Mouse (Mus musculus): ENCODE measurements around the gene Slc12a7. TPM values are rescaled to one million over a fixed set of nuclear protein-coding genes. Genes with fewer than 3 reads are reported as not detected.

Slc12a7 gene
- polyA plus RNA-seq, 1 experiment: 15.4 TPM

DNA sequence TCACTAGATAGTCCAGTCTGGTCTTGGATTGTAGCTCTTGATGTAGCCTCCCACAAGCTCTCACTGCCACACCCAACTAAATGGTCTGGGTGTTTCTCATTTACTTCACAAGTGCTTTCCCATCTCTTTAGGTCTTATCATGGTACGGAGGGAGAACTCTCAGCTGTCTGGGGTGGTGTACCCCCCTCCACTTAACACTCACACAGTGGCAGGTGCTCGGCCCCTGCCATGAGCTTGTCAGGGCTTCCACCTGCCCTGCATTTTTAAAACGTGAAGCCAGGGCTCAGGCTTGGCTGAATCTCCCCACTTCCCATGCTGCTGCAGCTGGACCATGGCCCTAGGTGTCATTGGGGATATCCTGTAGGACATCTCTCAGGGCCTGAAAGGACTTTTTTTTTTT is 86.0 kb downstream of the Slc12a7 start:
- no peak for TF ChIP-seq CTCF (IDR thresholded peaks at IDR 0.05; ENCODE audit: control insufficient read depth, insufficient read depth, low read length)
- TF ChIP-seq POLR2A (IDR thresholded peaks at IDR 0.05; ENCODE audit: borderline replicate concordance, control insufficient read depth, low read depth, low read length): no peak
- Histone ChIP-seq H3K4me1 (ENCODE audit: control insufficient read depth, insufficient read depth, low read length) (no peaks in the 10 kb centered on the region), H3K4me3 (replicated peaks; ENCODE audit: control insufficient read depth, low read depth, low read length) (no peak overlapping the region), H3K27ac (ENCODE audit: control insufficient read depth, insufficient read depth, low read depth, low read length, poor library complexity) (no peak overlapping the region)
- WGBS: 66% methylated on average over 3 of the region's 3 CpGs

DNA sequence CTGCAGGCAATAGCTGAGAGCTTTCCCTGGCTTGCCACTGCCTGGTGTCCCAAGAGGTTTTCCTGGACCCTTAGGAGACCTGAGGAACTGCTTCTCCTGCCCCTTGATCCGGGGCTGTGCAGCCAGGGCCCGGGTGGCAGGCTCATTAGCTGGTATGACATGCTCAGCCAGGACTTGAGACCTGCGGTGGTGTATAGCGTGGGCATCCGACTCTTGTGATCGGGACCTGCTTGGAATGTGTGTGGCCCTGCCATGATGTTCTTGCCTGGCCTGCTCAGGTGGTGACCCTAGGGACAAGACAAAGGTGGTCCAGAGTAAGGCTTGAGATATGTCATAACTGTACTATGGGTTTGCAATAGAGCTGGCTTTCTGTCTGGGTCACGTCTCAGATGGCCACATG is 88.4 kb downstream of the Slc12a7 start:
- no peak for TF ChIP-seq CTCF (IDR thresholded peaks at IDR 0.05; ENCODE audit: control insufficient read depth, insufficient read depth, low read length)
- TF ChIP-seq POLR2A (IDR thresholded peaks at IDR 0.05; ENCODE audit: borderline replicate concordance, control insufficient read depth, low read depth, low read length): no peak
- H3K4me3 ChIP-seq (replicated peaks; ENCODE audit: control insufficient read depth, low read depth, low read length): no peak overlapping the region
- H3K4me1 ChIP-seq (ENCODE audit: control insufficient read depth, insufficient read depth, low read length): no peaks in the 10 kb centered on the region
- 79% methylated on average over 7 of the region's 7 CpGs for WGBS
- H3K27ac ChIP-seq (ENCODE audit: control insufficient read depth, insufficient read depth, low read depth, low read length, poor library complexity): no peak overlapping the region

DNA sequence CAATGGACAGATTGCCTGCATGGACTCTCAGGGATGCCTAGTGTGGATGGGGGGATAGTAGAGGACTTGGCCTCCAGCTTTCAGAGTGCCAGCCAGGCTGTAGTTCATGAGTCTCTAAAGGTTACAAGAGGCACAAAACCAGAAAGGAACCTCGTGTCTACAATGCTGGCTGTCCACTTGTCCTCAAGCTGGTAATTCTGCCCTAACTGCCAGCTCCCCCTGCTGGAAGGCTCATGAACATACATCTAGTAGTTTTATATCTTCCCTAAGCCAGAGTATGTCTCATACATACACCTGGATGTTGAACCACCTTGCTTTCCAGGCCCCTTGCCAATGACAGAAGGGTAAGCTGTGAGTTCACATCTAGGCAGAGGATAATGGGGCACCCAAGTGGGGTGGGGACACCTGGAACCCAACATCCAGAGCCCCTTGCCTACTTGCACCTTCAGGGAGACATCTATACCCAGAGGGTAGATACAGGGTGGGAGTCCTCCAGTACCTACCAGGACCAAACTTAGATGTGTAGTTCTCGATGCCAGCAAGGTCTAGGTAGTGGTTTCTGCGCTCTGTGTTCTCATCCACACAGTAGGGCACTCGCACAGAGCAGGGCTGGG is 89.4 kb downstream of the Slc12a7 start:
- WGBS: 44% methylated on average over 4 of the region's 4 CpGs
- H3K27ac ChIP-seq (ENCODE audit: control insufficient read depth, insufficient read depth, low read depth, low read length, poor library complexity): no peak overlapping the region
- no peak overlapping the region for H3K4me3 ChIP-seq (replicated peaks; ENCODE audit: control insufficient read depth, low read depth, low read length)
- no peaks in the 10 kb centered on the region for H3K4me1 ChIP-seq (ENCODE audit: control insufficient read depth, insufficient read depth, low read length)
- TF ChIP-seq CTCF (IDR thresholded peaks at IDR 0.05; ENCODE audit: control insufficient read depth, insufficient read depth, low read length) (peak; percentile 65), POLR2A (IDR thresholded peaks at IDR 0.05; ENCODE audit: borderline replicate concordance, control insufficient read depth, low read depth, low read length) (no peak)

DNA sequence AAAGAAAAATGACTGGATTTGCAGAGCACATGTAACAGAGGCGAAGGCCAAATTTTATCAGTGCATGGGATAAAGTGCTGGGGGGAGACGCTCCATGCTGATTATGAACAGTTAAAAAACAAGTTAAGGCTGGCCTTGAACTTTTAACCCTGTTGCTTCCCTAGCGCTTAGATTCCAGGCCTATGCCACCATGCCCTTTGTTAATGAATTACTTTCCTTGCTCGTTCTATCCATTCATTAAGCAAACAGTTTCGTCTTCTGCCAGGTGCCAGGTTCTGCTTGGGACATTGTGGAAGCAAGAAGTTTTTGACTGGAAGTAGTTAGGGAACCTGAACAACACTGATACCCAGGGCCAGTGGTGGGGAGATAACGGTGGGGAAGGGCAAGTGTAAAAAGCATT is 90.8 kb downstream of the Slc12a7 start:
- Histone ChIP-seq H3K4me3 (replicated peaks; ENCODE audit: control insufficient read depth, low read depth, low read length) (no peak overlapping the region), H3K27ac (ENCODE audit: control insufficient read depth, insufficient read depth, low read depth, low read length, poor library complexity) (no peak overlapping the region), H3K4me1 (ENCODE audit: control insufficient read depth, insufficient read depth, low read length) (no peaks in the 10 kb centered on the region)
- 78% methylated on average over 6 of the region's 6 CpGs for WGBS
- TF ChIP-seq POLR2A (IDR thresholded peaks at IDR 0.05; ENCODE audit: borderline replicate concordance, control insufficient read depth, low read depth, low read length): no peak
- TF ChIP-seq CTCF (IDR thresholded peaks at IDR 0.05; ENCODE audit: control insufficient read depth, insufficient read depth, low read length): no peak

DNA sequence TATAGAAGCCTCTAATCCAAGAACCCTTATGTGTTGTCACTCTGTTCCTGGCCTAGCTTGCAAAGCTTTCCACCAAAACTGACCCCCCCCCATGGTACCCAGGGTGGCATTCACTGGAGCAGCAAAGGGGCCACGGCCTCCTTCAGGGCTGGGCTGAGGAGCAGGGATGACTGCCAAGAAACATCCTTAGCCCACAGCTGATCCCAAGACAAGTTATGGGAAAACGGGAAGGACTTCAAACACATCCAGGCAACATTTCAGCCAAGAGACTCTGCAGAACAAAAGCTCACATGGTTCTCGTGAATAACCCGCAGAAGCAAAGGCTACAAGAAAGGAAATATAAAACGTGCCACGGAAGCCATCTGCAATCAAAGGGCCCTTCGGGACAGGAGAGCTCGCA is 94.3 kb downstream of the Slc12a7 start:
- Histone ChIP-seq H3K4me1 (ENCODE audit: control insufficient read depth, insufficient read depth, low read length) (no peaks in the 10 kb centered on the region), H3K27ac (ENCODE audit: control insufficient read depth, insufficient read depth, low read depth, low read length, poor library complexity) (no peak overlapping the region), H3K4me3 (replicated peaks; ENCODE audit: control insufficient read depth, low read depth, low read length) (no peak overlapping the region)
- WGBS: 66% methylated on average over 8 of the region's 8 CpGs
- TF ChIP-seq POLR2A (IDR thresholded peaks at IDR 0.05; ENCODE audit: borderline replicate concordance, control insufficient read depth, low read depth, low read length) (no peak), CTCF (IDR thresholded peaks at IDR 0.05; ENCODE audit: control insufficient read depth, insufficient read depth, low read length) (no peak)

DNA sequence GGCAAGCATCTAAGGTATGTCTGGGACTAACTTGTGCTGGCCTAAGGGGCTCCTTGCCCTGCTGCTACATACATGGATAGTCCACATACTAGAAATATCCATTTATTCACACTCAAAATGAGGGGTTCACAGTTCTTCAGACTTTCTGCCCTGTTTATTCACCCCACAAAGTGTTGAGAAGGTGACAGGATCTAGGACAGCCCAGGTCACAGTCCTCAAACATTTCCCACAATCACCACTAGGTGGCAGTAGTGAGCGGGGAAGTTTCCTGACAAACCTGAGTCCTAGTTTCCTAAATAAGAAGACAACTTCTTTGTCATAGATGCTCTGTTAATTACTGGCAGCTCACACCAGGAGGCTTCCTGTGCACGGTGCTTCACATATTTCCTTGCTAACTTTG is 98.6 kb downstream of the Slc12a7 start:
- TF ChIP-seq POLR2A (IDR thresholded peaks at IDR 0.05; ENCODE audit: borderline replicate concordance, control insufficient read depth, low read depth, low read length): no peak
- peak; percentile 66 for TF ChIP-seq CTCF (IDR thresholded peaks at IDR 0.05; ENCODE audit: control insufficient read depth, insufficient read depth, low read length)
- Histone ChIP-seq H3K27ac (ENCODE audit: control insufficient read depth, insufficient read depth, low read depth, low read length, poor library complexity) (no peak overlapping the region), H3K4me3 (replicated peaks; ENCODE audit: control insufficient read depth, low read depth, low read length) (no peak overlapping the region), H3K4me1 (ENCODE audit: control insufficient read depth, insufficient read depth, low read length) (no peaks in the 10 kb centered on the region)
- WGBS: 2% methylated on average over 2 of the region's 2 CpGs

DNA sequence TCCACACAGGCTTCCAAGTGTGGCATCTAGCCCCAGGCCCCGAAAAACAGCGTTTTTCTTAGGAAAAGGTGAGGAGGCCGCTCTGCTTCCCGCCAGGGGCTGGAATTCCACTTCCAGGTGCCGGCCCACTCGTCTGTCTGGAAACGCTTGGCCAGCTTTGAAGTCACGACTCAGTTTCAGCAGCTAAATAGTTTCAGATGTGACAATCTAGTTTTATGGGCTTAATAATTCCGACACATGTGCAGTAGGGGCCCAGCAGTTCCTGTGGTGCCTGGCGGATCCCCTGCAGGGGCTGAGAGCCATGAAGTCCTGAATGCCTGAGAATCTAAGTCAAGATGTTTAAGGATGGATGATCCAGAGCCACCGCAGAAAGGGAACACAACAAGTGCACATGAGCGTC is 100.9 kb downstream of the Slc12a7 start:
- Histone ChIP-seq H3K4me3 (replicated peaks; ENCODE audit: control insufficient read depth, low read depth, low read length) (no peak overlapping the region), H3K4me1 (ENCODE audit: control insufficient read depth, insufficient read depth, low read length) (no peaks in the 10 kb centered on the region), H3K27ac (ENCODE audit: control insufficient read depth, insufficient read depth, low read depth, low read length, poor library complexity) (no peak overlapping the region)
- TF ChIP-seq POLR2A (IDR thresholded peaks at IDR 0.05; ENCODE audit: borderline replicate concordance, control insufficient read depth, low read depth, low read length) (no peak), CTCF (IDR thresholded peaks at IDR 0.05; ENCODE audit: control insufficient read depth, insufficient read depth, low read length) (no peak)
- WGBS: 75% methylated on average over 12 of the region's 12 CpGs

DNA sequence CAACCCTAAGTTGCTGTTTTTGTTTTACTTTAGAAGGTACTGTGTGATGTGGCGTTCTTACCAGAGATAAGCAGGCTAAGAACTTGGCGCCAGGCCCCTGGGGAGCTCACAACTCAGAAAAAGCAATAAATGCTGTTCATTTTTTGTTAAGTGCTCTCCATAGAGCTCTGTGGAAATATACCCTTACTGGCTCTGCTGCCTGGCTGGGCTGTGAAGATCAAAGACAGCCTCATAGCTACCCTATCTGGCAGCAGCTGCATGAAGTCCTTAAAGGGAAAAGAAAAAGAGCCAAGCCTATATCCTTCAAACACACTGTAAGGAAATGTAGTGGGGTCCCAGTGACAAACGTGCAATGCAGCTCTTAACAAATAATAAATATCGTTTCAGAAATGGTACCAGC is 102.9 kb downstream of the Slc12a7 start:
- TF ChIP-seq CTCF (IDR thresholded peaks at IDR 0.05; ENCODE audit: control insufficient read depth, insufficient read depth, low read length): no peak
- TF ChIP-seq POLR2A (IDR thresholded peaks at IDR 0.05; ENCODE audit: borderline replicate concordance, control insufficient read depth, low read depth, low read length): no peak
- no peaks in the 10 kb centered on the region for H3K4me1 ChIP-seq (ENCODE audit: control insufficient read depth, insufficient read depth, low read length)
- 47% methylated on average over 4 of the region's 4 CpGs for WGBS
- no peak overlapping the region for H3K4me3 ChIP-seq (replicated peaks; ENCODE audit: control insufficient read depth, low read depth, low read length)
- no peak overlapping the region for H3K27ac ChIP-seq (ENCODE audit: control insufficient read depth, insufficient read depth, low read depth, low read length, poor library complexity)

DNA sequence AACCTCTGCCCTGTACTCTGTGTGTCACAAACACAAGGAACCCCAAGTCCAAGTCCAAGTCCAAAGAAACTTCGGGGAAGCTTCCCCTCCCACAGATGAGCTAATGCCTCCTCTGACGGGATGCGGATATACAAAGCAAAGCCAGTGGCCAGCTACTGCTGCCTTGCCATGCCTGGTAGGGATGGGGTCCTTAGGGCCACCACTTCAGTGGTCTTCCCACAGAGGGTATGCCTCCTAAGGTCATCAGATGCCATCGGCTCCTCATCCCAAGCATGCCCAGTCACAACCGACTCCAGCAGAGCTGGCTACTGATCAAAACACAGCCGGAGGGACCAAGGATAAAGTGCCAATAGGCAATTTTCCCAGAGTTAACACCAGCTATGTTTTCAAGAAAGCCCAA is 103.6 kb downstream of the Slc12a7 start:
- WGBS: 80% methylated on average over 6 of the region's 6 CpGs
- TF ChIP-seq POLR2A (IDR thresholded peaks at IDR 0.05; ENCODE audit: borderline replicate concordance, control insufficient read depth, low read depth, low read length) (no peak), CTCF (IDR thresholded peaks at IDR 0.05; ENCODE audit: control insufficient read depth, insufficient read depth, low read length) (no peak)
- Histone ChIP-seq H3K27ac (ENCODE audit: control insufficient read depth, insufficient read depth, low read depth, low read length, poor library complexity) (no peak overlapping the region), H3K4me1 (ENCODE audit: control insufficient read depth, insufficient read depth, low read length) (no peaks in the 10 kb centered on the region), H3K4me3 (replicated peaks; ENCODE audit: control insufficient read depth, low read depth, low read length) (no peak overlapping the region)

All from bone marrow, adult 2 months (tissue).